Mouse (Mus musculus): Measurements from ENCODE around the gene 1810024B03Rik. TPM values are rescaled to one million over a fixed set of nuclear protein-coding genes. Genes with fewer than 3 reads are reported as not detected.
A peak's percentile ranks its signal among the peaks of the same experiment; 100 is the strongest.
"Not testable (repeated sequence)": the region's sequence is repeated elsewhere in the genome, so short reads cannot be mapped to it uniquely, and the experiment has no call there.

1810024B03Rik gene
- polyA plus RNA-seq, 1 experiment from 2014 or later: 3.1 TPM

- WGBS: 89% methylated on average over 2 of the region's 2 CpGs
- ATAC-seq (ENCODE audit: insufficient number of reproducible peaks, insufficient read depth, low FRiP score, low read depth): no peak
- no peak overlapping the region for H3K27ac ChIP-seq (ENCODE audit: low read length)
Observed at GRCm38 (mm10) chr2:127206916-127207315, 1.2 kb downstream of the 1810024B03Rik start.

GRCm38 (mm10) chr2:127205936-127206335 is 2.1 kb downstream of the 1810024B03Rik start:
- peaks cover 10% of the 10 kb centered on the region for H3K36me3 ChIP-seq (ENCODE audit: control insufficient read depth, insufficient read depth, low read length)
- H3K27me3 ChIP-seq (ENCODE audit: control insufficient read depth, insufficient read depth, low read length); H3K9ac ChIP-seq (replicated peaks; ENCODE audit: low read depth, low read length); H3K4me2 ChIP-seq (replicated peaks; ENCODE audit: low read depth, low read length); H3K27ac ChIP-seq (ENCODE audit: low read length); ATAC-seq (ENCODE audit: insufficient number of reproducible peaks, insufficient read depth, low FRiP score, low read depth); H3K9me3 ChIP-seq (ENCODE audit: control insufficient read depth, low read depth, low read length); H3K4me3 ChIP-seq (ENCODE audit: low read depth, low read length): not testable (repeated sequence)
- peaks cover 10% of the 10 kb centered on the region; the same call in 1 of the 2 replicates for H3K4me1 ChIP-seq (ENCODE audit: control insufficient read depth, insufficient read depth, low read length)
- 86% methylated on average over 4 of the region's 4 CpGs for WGBS

More at GRCm38 (mm10) chr2:127206916-127207315, 1.2 kb downstream of the 1810024B03Rik start:
- Histone ChIP-seq H3K4me2 (replicated peaks; ENCODE audit: low read depth, low read length) (no peak overlapping the region), H3K4me1 (ENCODE audit: control insufficient read depth, insufficient read depth, low read length) (peaks cover 10% of the 10 kb centered on the region; the same call in 1 of the 2 replicates), H3K27me3 (ENCODE audit: control insufficient read depth, insufficient read depth, low read length) (no peaks in the 10 kb centered on the region), H3K4me3 (ENCODE audit: low read depth, low read length) (no peak overlapping the region), H3K36me3 (ENCODE audit: control insufficient read depth, insufficient read depth, low read length) (peaks cover 20% of the 10 kb centered on the region), H3K9ac (replicated peaks; ENCODE audit: low read depth, low read length) (no peak overlapping the region), H3K9me3 (ENCODE audit: control insufficient read depth, low read depth, low read length) (no peaks in the 10 kb centered on the region)

- no peaks in the 10 kb centered on the region for H3K9me3 ChIP-seq (ENCODE audit: control insufficient read depth, low read depth, low read length)
- H3K36me3 ChIP-seq (ENCODE audit: control insufficient read depth, insufficient read depth, low read length): peaks cover 2% of the 10 kb centered on the region
- no peaks in the 10 kb centered on the region for H3K27me3 ChIP-seq (ENCODE audit: control insufficient read depth, insufficient read depth, low read length)
- no peak overlapping the region for H3K4me2 ChIP-seq (replicated peaks; ENCODE audit: low read depth, low read length)
- 31% methylated on average over 3 of the region's 3 CpGs for WGBS
- no peak overlapping the region for H3K27ac ChIP-seq (ENCODE audit: low read length)
- no peak for ATAC-seq (ENCODE audit: insufficient number of reproducible peaks, insufficient read depth, low FRiP score, low read depth)
- H3K9ac ChIP-seq (replicated peaks; ENCODE audit: low read depth, low read length): no peak overlapping the region
- peaks cover 10% of the 10 kb centered on the region; the same call in 1 of the 2 replicates for H3K4me1 ChIP-seq (ENCODE audit: control insufficient read depth, insufficient read depth, low read length)
- no peak overlapping the region for H3K4me3 ChIP-seq (ENCODE audit: low read depth, low read length)
Observed at GRCm38 (mm10) chr2:127204932-127205331, 3.1 kb downstream of the 1810024B03Rik start.

- Histone ChIP-seq H3K9me3 (ENCODE audit: control insufficient read depth, low read depth, low read length) (no peaks in the 10 kb centered on the region), H3K4me1 (ENCODE audit: control insufficient read depth, insufficient read depth, low read length) (no peaks in the 10 kb centered on the region), H3K27me3 (ENCODE audit: control insufficient read depth, insufficient read depth, low read length) (no peaks in the 10 kb centered on the region)
Observed at GRCm38 (mm10) chr2:127189574-127189973, 18.5 kb downstream of the 1810024B03Rik start.

GRCm38 (mm10) chr2:127182598-127183381 is 25.3 kb downstream of the 1810024B03Rik start:
- Histone ChIP-seq H3K4me2 (replicated peaks; ENCODE audit: low read depth, low read length) (peak overlapping the region; percentile 66), H3K27me3 (ENCODE audit: control insufficient read depth, insufficient read depth, low read length) (no peaks in the 10 kb centered on the region), H3K4me1 (ENCODE audit: control insufficient read depth, insufficient read depth, low read length) (no peaks in the 10 kb centered on the region), H3K27ac (ENCODE audit: low read length) (peak overlapping the region; percentile 84), H3K9ac (replicated peaks; ENCODE audit: low read depth, low read length) (peak overlapping the region; percentile 45; the same call in 1 of the 2 replicates), H3K4me3 (ENCODE audit: low read depth, low read length) (peak overlapping the region; percentile 45), H3K36me3 (ENCODE audit: control insufficient read depth, insufficient read depth, low read length) (no peaks in the 10 kb centered on the region), H3K9me3 (ENCODE audit: control insufficient read depth, low read depth, low read length) (no peaks in the 10 kb centered on the region)
- ATAC-seq (ENCODE audit: insufficient number of reproducible peaks, insufficient read depth, low FRiP score, low read depth): peak; percentile 99
- 2% methylated on average over 17 of the region's 17 CpGs for WGBS

More at GRCm38 (mm10) chr2:127189574-127189973, 18.5 kb downstream of the 1810024B03Rik start:
- Histone ChIP-seq H3K9ac (replicated peaks; ENCODE audit: low read depth, low read length) (no peak overlapping the region), H3K4me3 (ENCODE audit: low read depth, low read length) (no peak overlapping the region), H3K36me3 (ENCODE audit: control insufficient read depth, insufficient read depth, low read length) (no peaks in the 10 kb centered on the region), H3K27ac (ENCODE audit: low read length) (no peak overlapping the region), H3K4me2 (replicated peaks; ENCODE audit: low read depth, low read length) (no peak overlapping the region)
- ATAC-seq (ENCODE audit: insufficient number of reproducible peaks, insufficient read depth, low FRiP score, low read depth): no peak

DNA sequence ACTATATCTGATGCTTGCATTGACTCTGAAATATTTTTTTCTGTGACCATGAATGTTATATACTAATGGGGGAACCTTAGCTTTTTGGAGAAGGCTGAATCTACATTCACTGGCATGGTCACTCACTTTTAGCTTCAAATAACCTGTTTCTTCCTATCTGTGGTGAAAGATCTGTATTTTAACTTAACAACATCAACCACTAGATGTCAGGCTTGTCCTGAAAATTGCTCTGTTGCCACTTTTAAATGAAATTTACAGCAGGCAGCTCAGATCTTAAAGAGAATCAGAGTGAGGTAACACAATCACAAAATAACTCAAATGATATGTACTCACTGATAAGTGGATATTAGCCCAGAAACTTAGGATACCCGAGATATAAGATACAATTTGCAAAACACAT is 41.8 kb downstream of the 1810024B03Rik start:
- not testable (repeated sequence) for ATAC-seq (ENCODE audit: insufficient number of reproducible peaks, insufficient read depth, low FRiP score, low read depth); H3K4me1 ChIP-seq (ENCODE audit: control insufficient read depth, insufficient read depth, low read length); H3K9me3 ChIP-seq (ENCODE audit: control insufficient read depth, low read depth, low read length); H3K27me3 ChIP-seq (ENCODE audit: control insufficient read depth, insufficient read depth, low read length); H3K4me2 ChIP-seq (replicated peaks; ENCODE audit: low read depth, low read length); H3K4me3 ChIP-seq (ENCODE audit: low read depth, low read length); H3K9ac ChIP-seq (replicated peaks; ENCODE audit: low read depth, low read length); H3K36me3 ChIP-seq (ENCODE audit: control insufficient read depth, insufficient read depth, low read length); H3K27ac ChIP-seq (ENCODE audit: low read length)
- 9% methylated on average over 1 of the region's 1 CpGs for WGBS

DNA sequence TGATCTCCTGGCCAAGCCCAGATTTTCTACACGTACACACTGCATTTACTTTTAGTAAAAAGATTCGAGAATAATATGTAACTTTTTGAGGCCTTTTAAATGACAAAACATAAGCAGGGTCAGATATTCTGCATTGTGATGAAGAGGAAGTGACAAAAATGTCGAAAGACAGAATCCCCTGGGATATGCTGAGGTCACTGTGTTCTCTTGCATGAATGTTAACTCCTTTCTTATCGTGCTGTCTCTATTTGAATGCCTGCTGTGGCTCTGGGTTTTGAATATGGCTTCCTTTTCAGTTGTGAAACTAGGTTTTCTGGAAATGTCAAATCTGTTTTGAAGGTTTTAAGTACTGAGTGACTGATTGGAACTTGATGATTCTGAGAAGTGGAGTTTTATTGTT is 42.4 kb downstream of the 1810024B03Rik start:
- no peaks in the 10 kb centered on the region for H3K9me3 ChIP-seq (ENCODE audit: control insufficient read depth, low read depth, low read length)
- H3K27ac ChIP-seq (ENCODE audit: low read length): no peak overlapping the region
- no peak for ATAC-seq (ENCODE audit: insufficient number of reproducible peaks, insufficient read depth, low FRiP score, low read depth)
- H3K36me3 ChIP-seq (ENCODE audit: control insufficient read depth, insufficient read depth, low read length): no peaks in the 10 kb centered on the region
- H3K27me3 ChIP-seq (ENCODE audit: control insufficient read depth, insufficient read depth, low read length): no peaks in the 10 kb centered on the region
- H3K4me2 ChIP-seq (replicated peaks; ENCODE audit: low read depth, low read length): no peak overlapping the region
- H3K4me1 ChIP-seq (ENCODE audit: control insufficient read depth, insufficient read depth, low read length): no peaks in the 10 kb centered on the region
- 58% methylated on average over 4 of the region's 4 CpGs for WGBS
- H3K9ac ChIP-seq (replicated peaks; ENCODE audit: low read depth, low read length): no peak overlapping the region
- no peak overlapping the region for H3K4me3 ChIP-seq (ENCODE audit: low read depth, low read length)

DNA sequence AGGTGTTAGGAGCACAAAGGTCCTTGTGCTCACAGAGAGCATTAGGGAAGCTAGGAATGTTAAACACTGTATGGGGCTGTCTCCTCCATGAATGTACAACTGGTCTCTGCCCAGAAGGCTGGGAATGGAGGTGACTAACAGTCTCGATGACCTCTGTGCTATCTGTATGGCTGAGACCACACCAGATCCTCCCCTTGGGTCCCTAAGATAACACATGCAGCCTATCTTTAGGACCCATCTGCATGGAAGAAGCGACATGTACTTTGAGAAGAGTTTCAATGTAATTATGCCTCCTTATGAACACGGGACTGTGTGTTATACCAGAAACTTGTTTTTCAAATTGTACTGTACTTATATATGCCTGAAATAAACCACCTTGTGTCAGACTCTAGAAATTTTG is 62.4 kb downstream of the 1810024B03Rik start:
- Histone ChIP-seq H3K9me3 (ENCODE audit: control insufficient read depth, low read depth, low read length) (no peaks in the 10 kb centered on the region), H3K27me3 (ENCODE audit: control insufficient read depth, insufficient read depth, low read length) (no peaks in the 10 kb centered on the region), H3K36me3 (ENCODE audit: control insufficient read depth, insufficient read depth, low read length) (peaks cover 7% of the 10 kb centered on the region; the same call in 1 of the 2 replicates), H3K27ac (ENCODE audit: low read length) (no peak overlapping the region), H3K4me2 (replicated peaks; ENCODE audit: low read depth, low read length) (no peak overlapping the region), H3K4me3 (ENCODE audit: low read depth, low read length) (no peak overlapping the region), H3K9ac (replicated peaks; ENCODE audit: low read depth, low read length) (no peak overlapping the region), H3K4me1 (ENCODE audit: control insufficient read depth, insufficient read depth, low read length) (peaks cover 15% of the 10 kb centered on the region)
- no peak for ATAC-seq (ENCODE audit: insufficient number of reproducible peaks, insufficient read depth, low FRiP score, low read depth)
- 79% methylated on average over 3 of the region's 3 CpGs for WGBS

Measured in stomach, embryonic 14.5 days (tissue).